Mouse (Mus musculus): ENCODE measurements around the gene Gm44805.

- TF ChIP-seq POLR2A (IDR thresholded peaks at IDR 0.05; ENCODE audit: borderline replicate concordance, extremely low read depth, insufficient read depth, insufficient read length, poor library complexity, severe bottlenecking) = no peak
- no peak for TF ChIP-seq CTCF (IDR thresholded peaks at IDR 0.05; ENCODE audit: borderline replicate concordance, extremely low read depth, insufficient read depth, insufficient read length)
Observed at GRCm38 (mm10) chr7:19694336-19695212, 13.4 kb upstream of the Gm44805 start.
